Mouse (Mus musculus): ENCODE measurements around the gene Cstad.
A peak's percentile ranks its signal among the peaks of the same experiment; 100 is the strongest.

The Cstad gene

DNA sequence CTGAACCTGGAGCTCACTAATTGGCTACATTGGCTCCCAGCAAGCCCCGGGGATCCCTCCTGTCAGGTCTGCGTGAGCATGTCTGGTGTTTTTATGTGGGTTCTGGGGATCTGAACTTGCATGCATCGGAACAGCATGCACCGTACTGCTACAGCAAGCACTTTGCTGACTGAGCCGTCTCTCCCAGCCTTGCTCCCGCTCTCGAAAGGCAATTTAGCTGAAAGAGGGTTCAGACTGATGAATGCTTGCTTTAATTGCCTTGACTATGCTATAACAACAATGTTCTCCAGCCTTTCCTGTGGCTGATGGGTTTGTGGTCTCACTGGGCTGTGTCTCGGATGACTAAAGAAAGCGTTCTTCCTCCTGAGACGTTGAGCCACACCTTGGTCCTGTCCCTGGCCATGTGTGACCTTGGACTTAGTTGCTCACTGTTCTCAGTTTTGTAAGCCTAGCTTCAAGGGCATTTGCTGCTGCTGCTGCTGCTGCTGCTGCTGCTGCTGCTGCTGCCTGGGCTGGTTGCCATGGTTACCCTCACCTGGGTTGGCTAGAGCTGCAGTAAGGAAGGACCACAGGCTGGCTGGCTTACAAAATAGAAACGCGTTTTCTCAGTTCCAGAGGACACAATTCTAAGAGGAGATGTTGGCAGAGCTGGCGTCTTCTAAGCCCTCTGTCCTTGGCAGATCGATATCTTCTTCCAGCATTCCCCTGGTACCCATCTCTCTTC lies 34.4 kb downstream of the Cstad start:
- no peak for DNase-seq (ENCODE audit: low spot score)

DNA sequence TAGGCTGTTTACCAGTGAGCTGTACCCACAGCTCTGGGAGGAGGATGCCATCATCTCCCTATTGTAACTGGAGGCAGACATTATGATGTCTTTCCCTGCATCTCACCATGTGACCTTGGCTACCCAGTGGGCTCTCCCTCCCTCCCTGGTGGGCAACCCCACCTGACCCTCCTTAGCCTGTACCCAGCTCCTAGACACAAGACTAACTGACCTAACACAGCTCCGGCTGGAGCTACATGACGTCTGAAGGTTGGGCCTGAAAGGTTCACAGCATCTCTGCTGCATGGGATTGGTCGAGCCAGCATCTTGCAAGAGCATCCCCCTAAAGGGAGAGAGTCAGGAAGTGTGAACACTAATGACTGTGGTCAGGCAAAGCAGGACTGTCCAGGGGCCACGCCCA lies 35.0 kb downstream of the Cstad start:
- DNase-seq (ENCODE audit: low spot score) = no peak

GRCm38 (mm10) chr2:30636266-30636671 lies 41.4 kb downstream of the Cstad start:
- DNase-seq (ENCODE audit: low spot score) = no peak

GRCm38 (mm10) chr2:30637991-30638390 lies 43.2 kb downstream of the Cstad start:
- DNase-seq (ENCODE audit: low spot score) = no peak

- no peak for DNase-seq (ENCODE audit: low spot score)
These were observed 45.2 kb downstream of the Cstad start for GRCm38 (mm10) chr2:30640021-30640481.

GRCm38 (mm10) chr2:30642810-30643209 lies 48.0 kb downstream of the Cstad start:
- no peak for DNase-seq (ENCODE audit: low spot score)

- no peak for DNase-seq (ENCODE audit: low spot score)
These were observed 48.6 kb downstream of the Cstad start for GRCm38 (mm10) chr2:30643422-30643821.

DNA sequence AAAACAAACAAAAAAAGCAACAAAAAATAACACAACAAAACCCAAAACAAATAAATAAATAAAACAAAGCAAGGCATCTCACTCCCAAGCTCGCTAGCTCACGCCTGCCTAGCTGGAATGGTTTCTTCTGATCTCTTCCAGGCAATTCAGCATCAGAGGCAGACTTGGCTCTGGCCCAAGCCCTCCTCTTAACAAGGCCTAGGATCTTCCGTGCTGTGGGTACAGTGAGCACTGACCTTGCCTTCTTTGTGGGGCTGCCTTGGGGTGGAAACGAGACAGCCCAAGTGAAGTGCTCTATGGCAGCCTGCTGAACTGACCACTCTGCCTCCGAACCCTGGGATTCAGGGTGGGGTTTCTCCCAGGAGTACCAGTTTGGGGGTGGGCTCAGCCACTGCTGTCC lies 52.0 kb downstream of the Cstad start:
- DNase-seq (ENCODE audit: low spot score) = peak; percentile 84

- DNase-seq (ENCODE audit: low spot score) = no peak
These were observed 52.6 kb downstream of the Cstad start for GRCm38 (mm10) chr2:30647303-30647881.

GRCm38 (mm10) chr2:30647882-30648494 lies 53.1 kb downstream of the Cstad start:
- no peak for DNase-seq (ENCODE audit: low spot score)

DNA sequence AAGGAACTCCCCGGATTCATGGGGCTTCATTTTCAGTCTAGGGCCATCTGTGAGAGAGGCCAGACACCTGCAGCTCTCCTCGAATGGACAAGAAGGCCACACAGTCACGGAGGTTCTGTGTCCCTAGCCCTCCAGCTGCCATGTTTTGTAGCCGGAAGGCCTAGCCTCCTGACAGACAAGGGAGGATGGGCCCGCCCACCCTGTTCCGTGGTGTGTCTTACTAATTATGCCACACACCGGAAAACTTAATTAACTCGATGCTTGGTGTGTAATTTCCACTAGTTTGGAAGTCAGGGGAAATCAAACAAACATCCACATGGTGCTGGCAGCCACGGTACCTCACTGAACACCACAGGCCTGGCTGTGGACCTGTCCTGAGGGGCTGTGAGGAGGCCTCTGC lies 55.4 kb downstream of the Cstad start:
- DNase-seq (ENCODE audit: low spot score) = no peak

DNA sequence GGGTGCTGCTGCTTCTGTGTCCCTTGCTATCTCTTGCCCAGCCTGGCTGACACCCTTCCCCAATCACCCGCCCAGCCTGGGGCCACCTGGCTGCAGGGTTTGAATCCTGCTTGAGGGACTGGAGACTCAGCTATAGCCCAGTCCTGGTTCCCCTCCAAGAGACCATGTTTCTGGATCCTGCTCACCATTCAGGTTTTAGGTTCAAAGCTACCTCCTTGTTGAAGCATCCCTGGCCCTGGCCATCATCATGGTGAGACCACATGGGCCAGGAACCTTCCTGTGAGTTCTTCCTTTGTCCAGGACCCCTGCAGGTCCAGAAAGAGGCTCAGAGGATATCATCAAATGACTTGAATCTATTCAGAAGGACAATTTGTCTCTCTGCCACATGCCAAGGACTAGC lies 57.0 kb downstream of the Cstad start:
- no peak for DNase-seq (ENCODE audit: low spot score)

DNA sequence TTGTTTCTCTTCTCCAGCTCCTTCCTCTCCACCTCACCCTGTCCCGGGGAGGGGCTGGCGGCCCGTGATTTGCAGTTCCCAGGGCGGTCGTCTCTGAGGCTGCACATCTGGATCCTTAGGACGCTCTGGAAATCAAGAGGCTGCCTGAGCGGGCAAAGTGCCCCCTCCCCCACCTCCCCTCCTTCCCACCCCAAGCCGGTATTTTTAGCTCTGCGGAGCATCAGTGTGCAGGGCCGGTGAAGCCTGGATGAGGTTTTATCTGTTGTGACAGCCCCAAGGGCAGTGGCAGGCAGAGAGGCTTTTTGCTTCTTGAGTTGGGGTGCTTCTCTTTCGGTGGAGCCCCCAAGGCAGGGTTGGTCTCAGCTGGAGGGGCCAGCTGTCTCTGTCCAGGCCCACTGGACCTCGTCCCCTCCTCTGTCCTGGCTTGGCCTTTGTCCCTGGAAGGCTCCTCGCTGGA lies 57.8 kb downstream of the Cstad start:
- DNase-seq (ENCODE audit: low spot score) = peak; percentile 73

GRCm38 (mm10) chr2:30653046-30653445 lies 58.2 kb downstream of the Cstad start:
- no peak for DNase-seq (ENCODE audit: low spot score)

- DNase-seq (ENCODE audit: low spot score) = no peak
These were observed 59.3 kb downstream of the Cstad start for GRCm38 (mm10) chr2:30654158-30654557.

- DNase-seq (ENCODE audit: low spot score) = no peak
These were observed 59.7 kb downstream of the Cstad start for GRCm38 (mm10) chr2:30654582-30654981.

GRCm38 (mm10) chr2:30655746-30656145 lies 60.9 kb downstream of the Cstad start:
- no peak for DNase-seq (ENCODE audit: low spot score)

DNA sequence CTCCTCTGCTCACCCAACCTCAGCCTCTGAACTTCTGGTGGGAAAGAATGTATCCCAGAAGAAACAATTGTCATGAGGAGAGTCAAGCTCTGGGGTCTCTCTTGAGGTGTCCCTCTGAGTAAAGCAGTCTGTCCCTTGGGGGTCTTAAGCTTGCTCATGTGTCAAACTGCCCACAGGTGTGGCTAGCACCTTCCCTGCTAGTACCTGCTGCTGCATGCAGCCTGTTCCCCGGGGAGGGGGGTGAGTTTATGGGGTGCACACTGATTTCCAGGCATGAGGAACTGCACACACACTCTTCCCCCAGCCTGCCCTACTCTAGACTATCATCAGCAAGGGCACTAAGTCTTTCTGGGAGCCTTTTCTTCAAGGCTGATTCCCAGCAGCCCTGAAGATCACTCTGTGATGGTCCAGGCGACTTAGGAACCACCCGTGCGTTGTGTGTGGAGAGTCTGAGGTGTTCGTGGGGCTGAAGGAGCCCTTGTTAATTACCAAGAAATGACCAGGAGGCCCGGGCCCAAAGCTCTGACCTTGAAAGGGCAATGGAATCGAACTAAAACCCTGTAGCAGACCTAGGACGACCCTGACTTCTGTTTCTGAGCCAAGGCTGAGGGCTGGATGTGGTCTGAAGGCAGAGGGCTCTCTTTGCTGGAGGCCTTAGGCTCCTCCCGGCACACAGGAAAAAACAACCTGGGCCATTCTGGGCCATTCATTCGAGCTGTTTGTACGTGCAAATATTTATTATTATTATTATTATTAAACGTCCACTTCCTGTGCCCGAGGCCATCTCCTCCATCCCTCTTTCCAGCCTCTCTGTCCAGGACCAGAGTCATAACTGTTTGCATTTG lies 62.1 kb downstream of the Cstad start:
- DNase-seq (ENCODE audit: low spot score) = no peak

DNA sequence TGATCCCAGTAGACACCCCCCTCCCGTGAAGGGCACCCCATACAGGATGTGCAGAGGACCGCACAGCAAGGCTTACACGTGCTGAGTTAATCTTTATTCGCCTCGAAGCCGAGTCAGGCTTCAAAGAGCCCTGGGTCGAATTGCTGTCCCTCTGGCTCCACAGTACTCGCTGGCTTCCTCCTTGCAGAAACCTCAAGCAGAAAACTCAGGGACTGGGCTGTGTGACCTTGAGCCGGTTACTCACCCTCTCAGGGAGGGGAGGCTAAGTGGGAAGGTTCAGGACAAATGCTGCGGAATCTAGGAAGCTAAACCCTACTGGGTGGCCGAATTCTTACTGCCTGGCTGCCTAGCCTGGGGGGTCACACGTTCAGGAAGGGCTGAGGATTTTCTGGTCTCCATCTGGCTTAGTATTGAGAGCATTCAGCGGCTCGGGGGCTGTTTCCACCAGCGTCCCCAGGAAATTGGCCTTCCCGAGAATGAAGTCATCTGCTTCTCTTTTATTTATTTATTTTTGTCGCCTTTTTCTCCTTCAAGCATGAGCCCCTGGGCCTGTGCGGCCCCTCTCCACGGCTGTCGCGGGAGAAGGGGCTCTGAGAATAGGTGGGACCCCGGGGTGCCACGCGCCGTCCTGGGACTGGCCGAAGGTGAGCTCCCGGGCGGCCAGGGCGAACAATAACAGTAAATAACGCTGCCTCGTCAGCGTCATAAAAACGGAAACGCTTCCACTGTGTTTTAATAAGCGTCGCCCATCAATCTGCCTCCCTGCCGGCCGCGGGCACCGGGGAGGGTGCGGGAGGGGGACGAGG lies 63.0 kb downstream of the Cstad start:
- DNase-seq (ENCODE audit: low spot score) = peak; percentile 69

- DNase-seq (ENCODE audit: low spot score) = peak; percentile 100
These were observed 63.6 kb downstream of the Cstad start for GRCm38 (mm10) chr2:30658480-30658843.

All from testis, postnatal 10 days (tissue).